Mouse (Mus musculus) lung, embryonic 14.5 days (tissue): ENCODE data around the gene Zfp541. TPM values are rescaled to one million over a fixed set of nuclear protein-coding genes. Genes with fewer than 3 reads are reported as not detected.

Source experiments
- ATAC-seq: fragments of 200-750 bp; cut with Nextera tagmentation; 2 replicates; pipeline ENCODE4 v1.8.0; 2017; ENCODE audit warnings: mild to moderate bottlenecking, moderate TSS enrichment, moderate library complexity; ENCODE audit not compliant: insufficient read depth
- DNase-seq: peaks from one replicate; pipeline ENCODE4 v3.0.0-alpha.2; 2015
- H3K27ac ChIP-seq: fragments of 300-500 bp; sonication (generic); 2 replicates; pipeline ENCODE4 v1.5.1; 2014; ENCODE audit warnings: low read depth, mild to moderate bottlenecking, moderate library complexity
- H3K27me3 ChIP-seq: fragments of 300-500 bp; sonication (generic); 2 replicates; pipeline ENCODE4 v1.6.1; 2014; ENCODE audit warnings: low read length, control low read depth; ENCODE audit not compliant: insufficient read depth
- H3K36me3 ChIP-seq: fragments of 300-500 bp; sonication (generic); 2 replicates; pipeline ENCODE4 v1.6.1; 2014; ENCODE audit warnings: control low read depth; ENCODE audit not compliant: insufficient read depth
- H3K4me1 ChIP-seq: fragments of 300-500 bp; sonication (generic); 2 replicates; pipeline ENCODE4 v1.6.1; 2014; ENCODE audit warnings: antibody characterized with exemption, control low read depth; ENCODE audit not compliant: insufficient read depth
- H3K4me2 ChIP-seq: fragments of 300-500 bp; sonication (generic); 2 replicates; pipeline ENCODE4 v1.6.1; 2014; ENCODE audit warnings: mild to moderate bottlenecking
- H3K4me3 ChIP-seq: fragments of 300-500 bp; sonication (generic); 2 replicates; pipeline ENCODE4 v1.5.1; 2014; ENCODE audit warnings: low read depth, low read length
- H3K9ac ChIP-seq: fragments of 300-500 bp; sonication (generic); 2 replicates; pipeline ENCODE4 v1.6.1; 2014
- H3K9me3 ChIP-seq: fragments of 300-500 bp; sonication (generic); 2 replicates; pipeline ENCODE4 v1.6.1; 2016; ENCODE audit warnings: low read depth, low read length, control low read depth
- CTCF ChIP-seq: IDR thresholded peaks from 2 replicates; pipeline ENCODE4 v1.5.1; 2016; ENCODE audit warnings: antibody characterized with exemption, low read depth
- WGBS: fragments of 180-500 bp; shearing (Covaris S2); extraction: QIAGEN DNeasy Blood & Tissue Kit; methylation state at CpG from one replicate; pipeline ENCODE4 v1.1.7; 2014; 5-methylcytosine and 5-hydroxymethylcytosine counted together
- polyA plus RNA-seq: library from polyadenylated mRNA; unstranded; fragments of >200 nt; fragmentation: Nextera tagmentation; extraction: Ambion mirVana; gene quantifications from 2 replicates; pipeline ENCODE4 v1.2.1, GENCODE M21; 2014

Zfp541 gene
- polyA plus RNA-seq, 1 experiment from 2014 or later = not detected

- no peak for DNase-seq
- ATAC-seq = no peak
- Histone ChIP-seq H3K27me3 (no peaks in the 10 kb centered on the region), H3K4me3 (no peak overlapping the region), H3K4me1 (peaks cover 16% of the 10 kb centered on the region; the same call in 1 of the 2 replicates), H3K36me3 (no peaks in the 10 kb centered on the region), H3K27ac (no peak overlapping the region), H3K9ac (no peak overlapping the region), H3K4me2 (no peak overlapping the region), H3K9me3 (no peaks in the 10 kb centered on the region)
- 84% methylated on average over 3 of the region's 3 CpGs for WGBS
- no peak for TF ChIP-seq CTCF
Measured at GRCm38 (mm10) chr7:16050600-16050999, 11.0 kb upstream of the Zfp541 start.

DNA sequence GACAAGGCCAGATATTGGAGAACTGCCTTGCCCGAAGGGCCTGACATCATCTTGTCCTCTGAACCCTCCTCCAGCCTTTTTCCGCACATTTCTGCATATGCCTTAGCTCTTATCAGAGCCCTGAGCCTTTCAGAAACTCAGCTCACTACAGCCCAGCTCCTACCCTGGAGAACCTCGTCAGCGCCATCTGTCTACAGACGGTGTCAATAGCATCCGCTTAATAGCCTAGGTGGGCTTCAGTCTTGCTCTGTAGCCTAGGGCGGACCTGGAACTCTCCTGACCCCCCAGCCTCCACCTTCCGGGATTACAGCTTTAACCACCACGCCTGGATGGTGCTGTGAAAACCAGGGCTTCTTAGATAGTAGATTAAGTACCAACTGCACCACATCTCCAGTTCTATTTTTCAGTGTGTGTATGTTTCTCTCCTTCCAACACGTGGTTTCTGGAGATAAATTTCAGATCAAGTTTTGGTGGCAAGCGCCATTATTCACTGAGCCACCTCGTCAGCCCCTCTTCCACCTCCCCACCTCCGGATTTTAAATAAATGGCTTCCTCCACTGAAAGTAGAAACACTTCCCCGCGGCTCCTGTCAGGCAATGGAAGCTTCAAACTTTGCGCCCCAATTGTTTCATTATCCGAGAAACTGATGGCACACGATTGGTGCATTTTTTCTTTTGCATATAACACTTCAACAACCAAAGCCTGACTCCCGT, 9.6 kb upstream of the Zfp541 start:
- 4% methylated on average over 19 of the region's 19 CpGs for WGBS
- ATAC-seq = peak; percentile 22; the same call in 1 of the 2 replicates

GRCm38 (mm10) chr7:16052684-16053083, 8.9 kb upstream of the Zfp541 start:
- under 1% methylated on average over 24 of the region's 24 CpGs for WGBS
- Histone ChIP-seq H3K27ac (peak overlapping the region; percentile 89), H3K4me1 (peaks cover 11% of the 10 kb centered on the region; the same call in 1 of the 2 replicates), H3K9ac (peak overlapping the region; percentile 50), H3K9me3 (no peaks in the 10 kb centered on the region), H3K27me3 (no peaks in the 10 kb centered on the region), H3K36me3 (no peaks in the 10 kb centered on the region), H3K4me2 (peak overlapping the region; percentile 74), H3K4me3 (peak overlapping the region; percentile 51)
- TF ChIP-seq CTCF = no peak
- ATAC-seq = peak; percentile 82
- DNase-seq = peak; percentile 99

More for the DNA sequence above, 9.6 kb upstream of the Zfp541 start:
- no peaks in the 10 kb centered on the region for H3K36me3 ChIP-seq
- no peaks in the 10 kb centered on the region for H3K9me3 ChIP-seq
- H3K4me2 ChIP-seq = peak overlapping the region; percentile 74
- H3K4me3 ChIP-seq = peak overlapping the region; percentile 51
- peaks cover 11% of the 10 kb centered on the region; the same call in 1 of the 2 replicates for H3K4me1 ChIP-seq
- DNase-seq = peak; percentile 92
- H3K27ac ChIP-seq = peak overlapping the region; percentile 89
- TF ChIP-seq CTCF = peak; percentile 87
- H3K27me3 ChIP-seq = no peaks in the 10 kb centered on the region
- peak overlapping the region; percentile 50 for H3K9ac ChIP-seq

DNA sequence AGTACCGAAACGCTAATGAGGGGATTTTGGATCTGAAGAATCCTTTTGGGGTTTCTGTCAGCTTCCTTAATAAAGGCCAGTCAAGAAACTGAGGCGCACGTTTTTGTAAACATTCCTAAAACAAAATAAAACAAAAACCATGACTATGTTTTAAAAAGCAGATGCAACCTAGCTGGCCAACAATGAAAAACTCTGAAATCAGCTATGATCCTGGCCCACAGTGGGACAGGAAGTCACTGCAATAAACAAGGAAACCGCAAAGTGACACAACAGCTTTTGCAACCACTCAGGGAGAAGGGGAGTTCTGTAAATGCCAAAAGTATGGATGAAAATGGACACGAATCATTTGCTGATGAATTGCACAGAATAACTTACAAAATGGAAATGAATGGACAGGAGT, 8.5 kb upstream of the Zfp541 start:
- Histone ChIP-seq H3K27me3 (no peaks in the 10 kb centered on the region), H3K4me2 (peak overlapping the region; percentile 74), H3K27ac (peak overlapping the region; percentile 89), H3K9ac (no peak overlapping the region), H3K4me3 (peak overlapping the region; percentile 51), H3K9me3 (no peaks in the 10 kb centered on the region), H3K36me3 (no peaks in the 10 kb centered on the region), H3K4me1 (peaks cover 11% of the 10 kb centered on the region; the same call in 1 of the 2 replicates)
- DNase-seq (peak; percentile 78), ATAC-seq (no peak)
- TF ChIP-seq CTCF = no peak
- WGBS = 7% methylated on average over 6 of the region's 6 CpGs

DNA sequence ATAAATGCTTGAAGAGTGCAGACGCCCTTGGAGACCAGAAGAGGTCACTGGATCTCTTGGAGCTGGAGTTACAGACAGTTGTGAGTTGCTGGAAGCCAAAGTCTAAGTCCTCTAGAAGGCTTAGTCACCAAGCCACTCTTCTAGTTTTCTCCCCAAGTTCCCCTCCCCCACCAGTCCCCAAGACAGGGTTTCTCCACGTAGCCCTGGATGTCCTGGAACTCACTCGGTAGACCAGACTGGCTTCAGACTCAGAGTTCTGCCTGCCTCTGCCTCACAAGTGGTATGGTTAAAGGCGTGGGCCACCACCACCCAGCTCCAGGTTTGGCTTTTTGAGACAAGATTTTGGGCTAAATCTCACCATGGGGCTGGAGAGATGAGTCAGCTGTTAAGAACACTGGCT, 6.6 kb upstream of the Zfp541 start:
- Histone ChIP-seq H3K36me3 (no peaks in the 10 kb centered on the region), H3K4me3 (no peak overlapping the region), H3K27ac (no peak overlapping the region), H3K4me1 (peaks cover 4% of the 10 kb centered on the region; the same call in 1 of the 2 replicates), H3K4me2 (no peak overlapping the region), H3K27me3 (no peaks in the 10 kb centered on the region), H3K9ac (no peak overlapping the region), H3K9me3 (no peaks in the 10 kb centered on the region)
- 54% methylated on average over 4 of the region's 4 CpGs for WGBS
- no peak for ATAC-seq
- no peak for DNase-seq
- TF ChIP-seq CTCF = 0 out of 2 replicates have a peak, but pooled peaks have one; percentile 2

GRCm38 (mm10) chr7:16055665-16056064, 5.9 kb upstream of the Zfp541 start:
- 85% methylated on average over 6 of the region's 6 CpGs for WGBS

GRCm38 (mm10) chr7:16056459-16057135, 5.0 kb upstream of the Zfp541 start:
- 16% methylated on average over 5 of the region's 5 CpGs for WGBS
- H3K27me3 ChIP-seq = peaks cover 5% of the 10 kb centered on the region; the same call in 1 of the 2 replicates
- H3K4me3 ChIP-seq = no peak overlapping the region
- H3K27ac ChIP-seq = no peak overlapping the region
- no peak overlapping the region for H3K4me2 ChIP-seq
- H3K4me1 ChIP-seq = no peaks in the 10 kb centered on the region
- peak; percentile 27; the same call in 1 of the 2 replicates for TF ChIP-seq CTCF
- peak; percentile 24 for DNase-seq
- H3K36me3 ChIP-seq = no peaks in the 10 kb centered on the region
- no peaks in the 10 kb centered on the region; the same call in 1 of the 2 replicates for H3K9me3 ChIP-seq
- H3K9ac ChIP-seq = no peak overlapping the region
- no peak for ATAC-seq

More at GRCm38 (mm10) chr7:16055665-16056064, 5.9 kb upstream of the Zfp541 start:
- Histone ChIP-seq H3K9ac (no peak overlapping the region), H3K4me3 (no peak overlapping the region), H3K4me2 (no peak overlapping the region), H3K27me3 (no peaks in the 10 kb centered on the region), H3K27ac (no peak overlapping the region), H3K9me3 (no peaks in the 10 kb centered on the region), H3K4me1 (no peaks in the 10 kb centered on the region), H3K36me3 (no peaks in the 10 kb centered on the region)
- DNase-seq (no peak), ATAC-seq (no peak)
- TF ChIP-seq CTCF = no peak
